Mouse (Mus musculus) retina, adult 2 months (tissue): ENCODE results near the gene Adamts7.

Experiments
- DNase-seq: peaks from one replicate; pipeline ENCODE4 v3.0.0-alpha.2; 2012; ENCODE audit warnings: low read depth, low spot score

Adamts7 gene

GRCm38 (mm10) chr9:90162926-90163748 lies at the start of gene Adamts7:
TSS of gene Adamts7 (plus strand) at chr9:90163069.
- no peak for DNase-seq

DNA sequence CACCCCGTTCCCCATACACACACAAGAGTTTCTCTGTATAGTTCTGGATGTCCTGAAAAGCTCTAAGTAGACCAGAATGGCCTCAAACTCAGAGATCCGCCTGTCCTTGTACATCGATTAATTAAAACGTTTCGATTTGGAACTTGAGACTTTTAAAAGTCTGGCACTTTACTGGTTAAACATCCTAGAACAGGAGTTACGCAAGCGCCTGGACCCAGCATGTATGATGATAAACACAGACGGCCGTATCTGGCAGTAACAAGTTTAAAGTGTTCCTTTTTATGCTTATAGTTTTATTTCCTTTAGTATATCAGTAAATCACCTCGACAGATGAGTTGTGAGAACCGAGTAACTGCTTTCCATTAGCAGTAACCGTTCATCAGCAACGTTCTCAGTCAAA lies 49.7 kb upstream of the Adamts7 start:
- no peak for DNase-seq

GRCm38 (mm10) chr9:90113651-90114566 lies 49.0 kb upstream of the Adamts7 start:
- peak; percentile 62 for DNase-seq

DNA sequence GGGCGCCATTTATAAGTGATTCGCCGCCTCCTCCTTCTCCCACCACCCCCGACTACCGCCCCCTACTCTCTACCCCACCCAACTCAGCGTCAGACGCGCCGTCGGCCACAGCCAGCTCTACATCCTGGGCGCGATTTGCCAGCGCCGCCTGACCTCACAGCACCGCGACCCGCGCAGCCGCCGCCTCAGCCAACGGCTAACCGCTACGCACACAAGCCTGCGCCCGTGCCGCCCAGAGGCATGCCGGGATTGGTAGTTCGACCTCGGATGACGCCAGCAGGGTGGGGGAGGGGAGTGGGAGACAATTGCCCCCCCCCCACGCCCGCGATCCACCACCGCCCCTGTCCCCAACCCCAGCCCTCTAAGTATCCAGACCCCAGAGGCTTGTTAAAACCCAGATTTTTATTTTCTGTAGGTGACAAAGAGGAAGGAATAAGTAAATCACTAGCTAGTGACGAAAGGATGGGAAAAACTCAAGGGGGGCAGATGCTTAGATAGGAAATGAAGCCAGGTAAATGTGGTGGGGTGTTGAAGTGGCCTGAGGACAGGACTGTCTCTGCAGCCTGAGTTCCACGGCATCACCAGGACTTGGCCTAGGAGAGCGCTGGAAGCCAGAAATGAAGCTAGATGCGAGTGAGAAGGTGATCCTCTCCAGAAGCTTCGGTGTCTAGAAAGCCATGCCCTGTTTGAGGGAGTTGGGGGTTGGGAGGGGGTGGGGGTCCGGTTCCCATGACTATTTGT lies 48.1 kb upstream of the Adamts7 start, which contains the start of gene Morf4l1:
Morf4l1 (minus strand) TSS at position 208 of the 741 bp plus-strand sequence.
- peak; percentile 85 for DNase-seq

- no peak for DNase-seq
Measured at GRCm38 (mm10) chr9:90115308-90115700, 47.6 kb upstream of the Adamts7 start.

DNA sequence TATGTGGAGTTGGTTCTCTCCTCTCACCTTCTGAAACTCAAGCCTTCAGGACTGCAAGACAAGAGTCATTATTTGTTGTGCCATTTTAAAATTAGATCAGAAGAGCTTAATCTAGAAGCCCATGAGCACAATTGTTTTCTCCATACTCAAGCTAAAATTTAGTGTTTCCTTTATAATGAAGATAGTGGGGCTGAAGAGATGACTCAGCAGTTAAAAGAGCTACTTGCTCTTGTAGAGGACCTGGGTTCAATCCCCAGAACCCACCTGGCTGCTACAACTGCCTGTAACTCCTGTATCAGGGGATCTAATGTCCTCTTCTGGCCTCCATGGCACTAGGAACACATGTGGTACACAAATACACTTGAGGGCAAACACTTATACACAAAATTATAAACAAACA lies 45.6 kb upstream of the Adamts7 start:
- DNase-seq = no peak

DNA sequence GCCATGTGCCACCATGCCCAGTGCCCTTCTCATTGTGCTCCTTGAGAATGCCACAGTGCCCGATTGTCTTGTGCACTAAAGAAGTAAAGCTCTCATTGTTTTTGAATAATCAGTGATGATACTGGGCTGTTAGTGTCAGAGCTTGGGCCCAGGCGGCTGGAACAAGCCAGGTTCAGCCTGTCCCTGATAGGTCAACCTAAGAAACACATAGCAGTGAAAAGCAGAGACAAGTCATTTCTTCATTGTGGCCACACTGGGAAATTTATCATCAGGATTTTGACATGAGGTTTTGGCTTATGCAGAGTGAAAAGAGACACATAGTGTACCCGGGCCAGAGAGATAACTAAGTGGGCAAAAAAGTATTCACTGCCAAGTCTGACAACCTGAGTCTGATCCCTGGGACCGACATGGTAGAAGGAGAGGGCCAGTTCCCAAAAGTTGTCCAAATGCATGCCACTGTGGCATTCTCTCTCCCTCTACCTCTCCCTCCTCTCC lies 40.6 kb upstream of the Adamts7 start:
- DNase-seq = no peak

DNA sequence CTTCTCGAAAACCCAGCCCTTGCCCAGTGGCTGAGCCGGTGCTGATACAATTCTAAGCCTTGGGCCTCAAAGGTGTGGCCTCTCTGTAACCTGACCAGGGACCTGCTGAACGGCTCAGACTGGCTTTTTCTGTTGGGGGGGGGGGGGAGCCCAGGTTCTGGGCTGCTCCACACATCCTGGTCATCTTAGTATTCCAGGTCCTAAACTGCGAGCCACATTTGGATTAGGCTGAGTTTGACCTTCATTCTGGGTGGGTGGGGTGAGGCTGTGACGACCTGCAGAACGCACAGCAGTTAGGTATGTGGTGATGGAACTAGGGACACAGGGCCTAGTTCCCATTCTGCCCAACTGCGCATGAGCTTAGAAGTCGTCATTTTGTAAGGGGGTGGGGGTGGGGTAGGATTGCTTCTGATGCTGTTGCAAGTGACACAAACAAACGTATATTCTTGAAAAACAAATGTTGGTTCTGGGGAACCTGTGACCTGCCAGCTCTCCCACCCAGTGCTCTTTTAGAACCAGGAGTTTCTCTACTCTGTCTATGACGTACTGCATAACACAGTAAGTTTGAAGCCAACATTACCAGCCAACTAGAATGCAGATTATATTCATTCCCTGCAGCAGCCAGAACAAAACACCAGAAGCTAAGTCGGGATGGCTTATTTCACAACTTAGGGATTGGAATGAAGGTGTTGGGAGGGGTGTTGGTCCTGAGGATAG lies 38.6 kb upstream of the Adamts7 start:
- DNase-seq = no peak

DNA sequence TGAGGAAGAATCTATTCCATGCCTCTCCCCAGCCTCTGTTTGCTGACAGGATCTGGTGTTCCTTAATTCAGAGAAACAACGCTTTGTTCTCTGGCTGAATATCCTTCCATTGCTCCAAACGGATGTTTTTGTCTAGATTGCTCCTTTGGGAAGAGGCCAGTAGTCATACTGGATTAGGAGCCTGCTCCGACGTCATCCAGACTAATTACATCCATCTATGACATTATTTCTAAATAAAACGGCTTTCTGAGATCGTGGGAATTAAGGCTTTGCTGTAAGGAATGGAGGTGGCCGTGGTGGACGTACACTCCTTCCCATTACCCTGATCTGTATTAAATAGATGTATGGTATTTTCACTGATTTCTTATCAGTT lies 38.0 kb upstream of the Adamts7 start:
- DNase-seq = no peak

GRCm38 (mm10) chr9:90125416-90126099 lies 37.3 kb upstream of the Adamts7 start:
- DNase-seq = no peak

- peak; percentile 25 for DNase-seq
Measured at GRCm38 (mm10) chr9:90126260-90127010, 36.4 kb upstream of the Adamts7 start.

DNA sequence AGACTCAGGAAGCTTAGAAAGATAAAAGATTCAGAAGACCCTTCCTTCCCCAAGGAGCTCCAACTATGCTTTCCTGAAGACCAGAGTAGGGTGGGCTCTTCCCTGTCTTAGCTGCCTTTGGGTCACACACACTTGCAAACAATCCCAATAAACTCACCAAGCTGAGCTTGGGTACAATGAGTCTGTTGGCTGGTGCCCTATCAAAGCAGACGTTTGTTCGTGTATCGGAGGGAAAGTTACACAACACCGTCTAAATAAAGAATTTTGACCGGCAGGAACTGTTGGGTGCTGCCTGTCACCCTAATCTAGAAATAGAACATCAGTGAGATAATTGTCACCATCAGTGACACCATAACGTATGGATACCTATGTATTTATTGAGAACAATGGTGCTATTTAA lies 35.7 kb upstream of the Adamts7 start:
- DNase-seq = no peak

- no peak for DNase-seq
Measured at GRCm38 (mm10) chr9:90128636-90129201, 34.1 kb upstream of the Adamts7 start.

DNA sequence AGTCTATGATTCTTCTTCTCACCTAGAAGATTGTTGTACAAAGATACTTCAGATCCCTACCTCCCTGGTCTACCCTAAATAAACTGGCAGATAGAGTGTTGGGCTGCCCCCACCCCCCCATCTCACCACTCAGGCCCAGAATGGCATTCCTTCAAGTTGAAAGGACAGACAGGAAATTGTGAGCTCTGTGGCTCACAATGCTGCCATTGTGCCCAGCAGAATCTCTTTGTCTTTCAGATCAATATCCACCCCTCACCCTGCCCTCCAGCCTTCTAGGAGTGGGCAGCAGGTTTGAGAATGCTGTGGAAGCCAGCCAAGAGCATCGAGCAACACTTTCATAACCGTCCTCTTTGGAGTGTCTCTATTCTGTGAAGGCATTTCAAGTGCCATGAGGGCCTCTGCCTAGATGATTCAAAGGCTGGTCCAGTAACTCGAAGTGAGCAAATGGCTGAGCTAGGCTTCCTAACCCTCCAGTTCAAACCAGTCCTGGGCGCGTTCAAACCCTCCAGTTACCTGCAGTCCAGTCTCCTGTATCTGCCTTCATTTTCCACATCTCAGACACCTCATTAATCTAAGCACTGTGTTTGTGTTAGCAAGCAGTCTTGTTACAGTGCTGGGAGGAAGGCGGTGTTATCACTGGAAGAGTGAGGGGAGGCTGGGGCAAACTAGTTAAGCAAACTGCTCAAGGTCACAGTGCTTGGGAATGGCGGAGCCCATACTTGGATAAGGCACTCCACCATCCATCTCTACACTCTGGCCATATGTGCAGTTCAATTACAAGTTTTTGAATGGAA lies 29.1 kb upstream of the Adamts7 start:
- DNase-seq = no peak

DNA sequence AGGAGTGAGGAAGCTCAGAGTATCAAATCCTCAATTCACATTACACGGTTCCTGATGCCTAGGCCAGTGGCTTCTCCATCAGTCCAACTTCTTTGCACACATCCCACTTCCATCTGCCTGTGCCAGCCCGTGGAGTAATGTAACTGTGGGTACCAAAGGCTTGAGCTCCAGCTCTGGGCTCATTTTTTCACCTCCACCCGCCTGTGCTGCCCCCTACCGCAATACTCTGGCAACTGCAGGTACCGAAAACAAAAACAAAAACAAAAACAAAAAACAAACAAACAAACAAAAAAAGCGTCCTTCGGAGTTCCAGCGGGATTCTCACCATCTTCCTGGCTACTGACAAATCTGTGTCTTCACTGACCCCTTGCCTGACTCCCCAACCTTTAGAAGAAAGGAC lies 27.4 kb upstream of the Adamts7 start:
- DNase-seq = no peak

GRCm38 (mm10) chr9:90135963-90136677 lies 26.7 kb upstream of the Adamts7 start:
- DNase-seq = no peak

GRCm38 (mm10) chr9:90136678-90136965 lies 26.2 kb upstream of the Adamts7 start:
- no peak for DNase-seq

- no peak for DNase-seq
Measured at GRCm38 (mm10) chr9:90145788-90146187, 17.1 kb upstream of the Adamts7 start.
